Mouse (Mus musculus) CH12.LX (cell line): ENCODE measurements around the gene Tfec. TPM values are rescaled to one million over a fixed set of nuclear protein-coding genes. Genes with fewer than 3 reads are reported as not detected.

ENCODE experiments used
- DNase-seq: peaks from one replicate; pipeline ENCODE4 v3.0.0-alpha.2; 2013; ENCODE audit errors: extremely low read depth
- H3K27ac ChIP-seq: 2 replicates; pipeline ENCODE4 v1.5.1; 2012; ENCODE audit warnings: low read depth, mild to moderate bottlenecking, control low read depth, moderate library complexity; ENCODE audit not compliant: insufficient read depth
- H3K27me3 ChIP-seq: replicated peaks from 2 replicates; pipeline ENCODE3; 2012; ENCODE audit warnings: inconsistent platforms
- H3K36me3 ChIP-seq, 2 experiments: replicated peaks in 1 of 2; 2 replicates each; pipeline versions ENCODE3 to v1.6.1; 2012; ENCODE audit warnings: inconsistent platforms in 1 of 2, low read length in 1 of 2, mild to moderate bottlenecking in 1 of 2, mixed read lengths in 1 of 2, moderate library complexity in 1 of 2; ENCODE audit not compliant: control insufficient read depth in 1 of 2, insufficient read depth in 1 of 2
- H3K4me1 ChIP-seq, 2 experiments: 2 replicates each; pipeline ENCODE4 v1.6.1; 2012; ENCODE audit warnings: inconsistent platforms in 1 of 2, moderate library complexity in 1 of 2; ENCODE audit not compliant: insufficient read depth in 2 of 2, control insufficient read depth in 1 of 2
- H3K4me2 ChIP-seq: 2 replicates; pipeline ENCODE4 v1.6.1; 2012; ENCODE audit warnings: low read depth, mild to moderate bottlenecking, control low read depth; ENCODE audit not compliant: poor library complexity, insufficient read depth, severe bottlenecking
- H3K4me3 ChIP-seq, 3 experiments: fragments of 150-350 bp in 1 of 3; sonication (generic) in 1 of 3; replicated peaks in 1 of 3; 2 replicates each; pipeline versions ENCODE3 to v1.5.1; 2011 to 2012; ENCODE audit warnings: low read depth in 2 of 3, low read length in 2 of 3, mild to moderate bottlenecking in 2 of 3, moderate library complexity in 2 of 3, control low read depth in 1 of 3, improper control_type of control experiment in 1 of 3, inconsistent platforms in 1 of 3, mixed read lengths in 1 of 3; ENCODE audit not compliant: poor library complexity in 1 of 3
- H3K79me2 ChIP-seq: replicated peaks from 2 replicates; pipeline ENCODE4 v1.6.1; 2012; ENCODE audit warnings: mild to moderate bottlenecking, moderate library complexity; ENCODE audit not compliant: control insufficient read depth, poor library complexity, insufficient read depth, severe bottlenecking; ENCODE audit errors: extremely low read depth
- H3K9ac ChIP-seq: 2 replicates; pipeline ENCODE4 v1.6.1; 2012; ENCODE audit warnings: low read depth, mild to moderate bottlenecking, control low read depth, moderate library complexity; ENCODE audit not compliant: insufficient read depth
- H3K9me3 ChIP-seq: replicated peaks from 2 replicates; pipeline ENCODE3; 2012; ENCODE audit warnings: low read length, inconsistent platforms, mixed read lengths
- CTCF ChIP-seq, 2 experiments: IDR thresholded peaks in 1 of 2; conservative IDR thresholded peaks in 1 of 2; 2 replicates each; pipeline ENCODE4 v1.5.1; 2011 to 2012; ENCODE audit warnings: low read depth in 2 of 2, low read length in 2 of 2, improper control_type of control experiment in 1 of 2, inconsistent platforms in 1 of 2, mild to moderate bottlenecking in 1 of 2, moderate library complexity in 1 of 2
- ELF1 ChIP-seq: IDR thresholded peaks from 2 replicates; pipeline ENCODE4 v1.6.1; 2014; ENCODE audit warnings: low read depth, mild to moderate bottlenecking, inconsistent platforms, low read length, improper control_type of control experiment
- ETS1 ChIP-seq: conservative IDR thresholded peaks from 2 replicates; pipeline ENCODE4 v1.6.1; 2012; ENCODE audit warnings: low read depth, mild to moderate bottlenecking, inconsistent platforms, low read length, improper control_type of control experiment, moderate library complexity
- HCFC1 ChIP-seq: IDR thresholded peaks from 2 replicates; pipeline ENCODE4 v1.6.1; 2012; ENCODE audit warnings: low read depth, mild to moderate bottlenecking, inconsistent platforms, low read length, improper control_type of control experiment
- KAT2A ChIP-seq: IDR thresholded peaks from 2 replicates; pipeline ENCODE4 v1.6.1; 2012; ENCODE audit warnings: low read length, improper control_type of control experiment, inconsistent platforms; ENCODE audit not compliant: insufficient replicate concordance
- MAFK ChIP-seq: IDR thresholded peaks from 2 replicates; pipeline ENCODE4 v1.6.1; 2011; ENCODE audit warnings: low read length, improper control_type of control experiment; ENCODE audit not compliant: insufficient replicate concordance
- MAZ ChIP-seq: IDR thresholded peaks from 2 replicates; pipeline ENCODE4 v1.6.1; 2012; ENCODE audit warnings: low read depth, mild to moderate bottlenecking, inconsistent platforms, low read length, improper control_type of control experiment, moderate library complexity
- MEF2A ChIP-seq: IDR thresholded peaks from 2 replicates; pipeline ENCODE4 v1.6.1; 2014; ENCODE audit warnings: low read depth, mild to moderate bottlenecking, inconsistent platforms, low read length, improper control_type of control experiment, borderline replicate concordance
- NELFE ChIP-seq: IDR thresholded peaks from 2 replicates; pipeline ENCODE4 v1.6.1; 2011; ENCODE audit warnings: low read depth, low read length, improper control_type of control experiment
- NRF1 ChIP-seq: IDR thresholded peaks from 2 replicates; pipeline ENCODE4 v1.6.1; 2014; ENCODE audit warnings: low read depth, mild to moderate bottlenecking, inconsistent platforms, low read length, improper control_type of control experiment, moderate library complexity
- PAX5 ChIP-seq: IDR thresholded peaks from 2 replicates; pipeline ENCODE4 v1.6.1; 2012; ENCODE audit warnings: low read length, inconsistent platforms, mixed read lengths
- POLR2A ChIP-seq: IDR thresholded peaks from 2 replicates; pipeline ENCODE4 v1.6.1; 2011; ENCODE audit warnings: low read depth, mild to moderate bottlenecking, improper control_type of control experiment, low read length
- RAD21 ChIP-seq: IDR thresholded peaks from 2 replicates; pipeline ENCODE4 v1.6.1; 2011; ENCODE audit warnings: low read depth, mild to moderate bottlenecking, low read length, improper control_type of control experiment, moderate library complexity
- SMC3 ChIP-seq: IDR thresholded peaks from 2 replicates; pipeline ENCODE4 v1.6.1; 2011; ENCODE audit warnings: low read depth, low read length, improper control_type of control experiment
- TCF12 ChIP-seq: IDR thresholded peaks from 2 replicates; pipeline ENCODE4 v1.6.1; 2014; ENCODE audit warnings: low read depth, mild to moderate bottlenecking, inconsistent platforms, low read length, improper control_type of control experiment
- UBTF ChIP-seq: IDR thresholded peaks from 2 replicates; pipeline ENCODE4 v1.6.1; 2012; ENCODE audit warnings: low read depth, mild to moderate bottlenecking, inconsistent platforms, low read length, improper control_type of control experiment, moderate library complexity
- USF1 ChIP-seq: IDR thresholded peaks from 2 replicates; pipeline ENCODE4 v1.6.1; 2014; ENCODE audit warnings: low read depth, mild to moderate bottlenecking, inconsistent platforms, low read length, improper control_type of control experiment
- USF2 ChIP-seq: conservative IDR thresholded peaks from 2 replicates; pipeline ENCODE4 v1.6.1; 2011; ENCODE audit warnings: low read depth, low read length, improper control_type of control experiment
- dilution Hi-C: fragments of 300-500 bp; cut with MboI; formaldehyde crosslinking; loops from 2 replicates; pipeline ENCODE4 v1.14.3; 2020; ENCODE audit warnings: low sequenced_read_pairs; ENCODE audit not compliant: extremely low pct_unique_long_range_greater_than_20kb, extremely low pct_ligation_motif_present
- in situ Hi-C: fragments of 300-500 bp; cut with MboI; formaldehyde crosslinking; loops from 3 replicates; pipeline ENCODE4 v1.14.3; 2019; ENCODE audit warnings: low sequenced_read_pairs, low pct_ligation_motif_present, low pct_unique_long_range_greater_than_20kb, mixed read lengths
- polyA plus RNA-seq: library from polyadenylated mRNA; unstranded; fragments of >175 nt; gene quantifications from 2 replicates; pipeline ENCODE4 v1.2.1, GENCODE M21; 2012; ENCODE audit warnings: low read depth; ENCODE audit not compliant: insufficient read length
- total RNA-seq, 2 experiments: library from RNA; depleted of rRNA; stranded (reverse); fragments of 300-350 nt in 1 of 2; fragments of >200 nt in 1 of 2; gene quantifications; 2 replicates each; pipeline ENCODE4 v1.2.3; 2012 to 2014

Tfec gene
- total and polyA plus RNA-seq, 3 experiments: not detected

GRCm38 (mm10) chr6:16797669-16798068, 100.6 kb downstream of the Tfec start:
- Histone ChIP-seq H3K4me3 (no peak overlapping the region), H3K79me2 (no peaks in the 10 kb centered on the region), H3K9ac (no peak overlapping the region), H3K36me3 (no peaks in the 10 kb centered on the region), H3K4me2 (no peak overlapping the region), H3K27ac (no peak overlapping the region), H3K4me1 (peaks cover 0 to 4% of the 10 kb centered on the region in 2 experiments; a peak in 2 of 4 replicates), H3K9me3 (no peaks in the 10 kb centered on the region), H3K27me3 (no peaks in the 10 kb centered on the region)
- peak; percentile 18 for DNase-seq
- dilution Hi-C loops: no loop called here
- in situ Hi-C loops: no loop called here
- no peak for TF ChIP-seq KAT2A
- TF ChIP-seq UBTF: no peak
- no peak for TF ChIP-seq TCF12
- TF ChIP-seq NELFE: no peak
- no peak for TF ChIP-seq USF1
- peak; percentile 63 for TF ChIP-seq RAD21
- TF ChIP-seq ETS1: no peak
- TF ChIP-seq HCFC1: no peak
- TF ChIP-seq POLR2A: no peak
- no peak for TF ChIP-seq NRF1
- TF ChIP-seq CTCF (conservative IDR thresholded peaks at IDR 0.05 in 1 of 2, IDR thresholded peaks at IDR 0.05 in 1 of 2; ENCODE audit: low read depth in 2 of 2, low read length in 2 of 2): peak; percentile 23 to 58; a peak in 3 of 4 replicates
- TF ChIP-seq USF2: no peak
- peak; percentile 33 for TF ChIP-seq SMC3
- no peak for TF ChIP-seq ELF1
- TF ChIP-seq MAZ: no peak
- TF ChIP-seq PAX5: no peak

- Histone ChIP-seq H3K36me3 (no peaks in the 10 kb centered on the region), H3K4me1 (peaks cover 0 to 4% of the 10 kb centered on the region in 2 experiments; a peak in 2 of 4 replicates), H3K4me3 (no peak overlapping the region), H3K9ac (no peak overlapping the region), H3K9me3 (no peaks in the 10 kb centered on the region), H3K27me3 (no peaks in the 10 kb centered on the region), H3K27ac (no peak overlapping the region), H3K79me2 (no peaks in the 10 kb centered on the region), H3K4me2 (no peak overlapping the region)
- TF ChIP-seq MEF2A: no peak
- TF ChIP-seq MAFK: no peak
- in situ Hi-C loops: no loop called here
- no peak for DNase-seq
- dilution Hi-C loops: no loop called here
Measured at GRCm38 (mm10) chr6:16796914-16797313, 101.3 kb downstream of the Tfec start.
